Comparison of ENCODE assay signal across 26 mouse cellular contexts in the genomic region with DNA sequence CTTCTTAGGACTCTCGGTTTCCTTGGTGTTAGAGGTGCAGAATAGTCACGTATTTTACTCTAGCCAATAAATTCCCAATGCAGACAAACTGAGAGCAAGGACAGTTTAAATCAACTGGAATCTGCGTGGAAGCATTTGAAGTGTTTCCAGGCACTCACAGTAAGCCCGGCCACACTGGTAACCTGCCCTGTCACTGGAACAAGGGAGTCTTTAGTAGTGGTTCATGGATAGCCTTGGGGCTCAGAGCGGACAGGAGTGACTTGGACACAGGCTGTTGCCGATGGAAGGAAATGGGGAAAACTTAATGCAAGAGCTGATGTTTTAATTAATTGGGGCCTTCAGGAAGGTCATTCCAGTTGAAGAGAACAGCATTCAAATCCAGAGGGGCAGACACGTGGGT.
DNase-seq lines count a peak whose midpoint lies in the region; ATAC-seq and TF ChIP-seq lines count a peak whose summit lies in the region.
"Had no signal": no experiment of that assay in that cellular context is flagged by ENCODE, and none has a peak within 500 bp of the region (broad histone marks: within the 10 kb centered on the region; RNA-seq: fewer than 3 reads in every experiment).

No protein-coding gene starts in this region.

- no peak overlapping the region for H3K27ac ChIP-seq in forebrain, embryonic 10.5 days
- H3K27ac ChIP-seq in forebrain, postnatal 0 days (ENCODE audit: low read depth, low read length): no peak overlapping the region
- no peak overlapping the region for H3K27ac ChIP-seq in intestine, embryonic 14.5 days (ENCODE audit: low read depth)
- no peak overlapping the region for H3K27ac ChIP-seq in intestine, postnatal 0 days (ENCODE audit: low read depth, low read length)
- peak overlapping the region; percentile 56; the same call in 1 of the 2 replicates for H3K27ac ChIP-seq in kidney, embryonic 15.5 days
- H3K27ac ChIP-seq in kidney, adult 2 months (ENCODE audit: insufficient read depth, low read depth, low read length): no peak overlapping the region
- H3K27ac ChIP-seq in kidney, postnatal 0 days: no peak overlapping the region
- H3K27ac ChIP-seq: embryonic facial prominence, embryonic 10.5 days; embryonic facial prominence, embryonic 12.5 days; forebrain, embryonic 13.5 days; forebrain, embryonic 15.5 days had no signal

- TF ChIP-seq POLR2A in kidney, adult 2 months (IDR thresholded peaks at IDR 0.05; ENCODE audit: low read depth, low read length): no peak

- DNase-seq in forebrain, embryonic 10.5 days (ENCODE audit: extremely low spot score, low spot score): peak; percentile 2
- no peak for DNase-seq in forebrain, postnatal 0 days
- DNase-seq in intestine, embryonic 14.5 days (ENCODE audit: low spot score): peak; percentile 35
- no peak for DNase-seq in kidney, adult 2 months
- DNase-seq in kidney, postnatal 0 days (ENCODE audit: low spot score): peak; percentile 68
- no peak for DNase-seq in kidney, adult 11 months
- DNase-seq: adrenal gland, adult 8-10 months; adrenal gland, postnatal 14 days; adrenal gland, postnatal 36 days; B cell, adult 2 months; cerebellum, adult 11-12 months; cerebellum, adult 2 months; cerebellum, adult 9-10 months; cerebellum, postnatal 10 days; cerebellum, postnatal 25 days had no signal

- no peaks in the 10 kb centered on the region for H3K27me3 ChIP-seq in forebrain, embryonic 10.5 days (ENCODE audit: poor library complexity, severe bottlenecking)
- H3K27me3 ChIP-seq in forebrain, postnatal 0 days (ENCODE audit: insufficient read depth, low read length): no peaks in the 10 kb centered on the region
- H3K27me3 ChIP-seq in intestine, embryonic 14.5 days (replicated peaks; ENCODE audit: control insufficient read depth, insufficient read depth, low read length): no peaks in the 10 kb centered on the region
- H3K27me3 ChIP-seq in intestine, postnatal 0 days (replicated peaks; ENCODE audit: control insufficient read depth, insufficient read depth, low read length): no peaks in the 10 kb centered on the region
- peaks cover 26% of the 10 kb centered on the region for H3K27me3 ChIP-seq in kidney, embryonic 15.5 days
- H3K27me3 ChIP-seq in kidney, adult 2 months (replicated peaks; ENCODE audit: control insufficient read depth, insufficient read depth, low read length): no peaks in the 10 kb centered on the region
- H3K27me3 ChIP-seq in kidney, postnatal 0 days (ENCODE audit: insufficient read depth, low read length): 0 out of 2 replicates have a peak, but pooled peaks cover 3% of the 10 kb centered on the region
- H3K27me3 ChIP-seq: embryonic facial prominence, embryonic 12.5 days; forebrain, embryonic 13.5 days; forebrain, embryonic 15.5 days; Patski had no signal

- no peak overlapping the region for H3K4me2 ChIP-seq in forebrain, postnatal 0 days (ENCODE audit: low read depth)
- no peak overlapping the region for H3K4me2 ChIP-seq in intestine, embryonic 14.5 days (ENCODE audit: low read length)
- no peak overlapping the region for H3K4me2 ChIP-seq in intestine, postnatal 0 days (replicated peaks; ENCODE audit: low read depth)
- no peak overlapping the region for H3K4me2 ChIP-seq in kidney, embryonic 15.5 days
- H3K4me2 ChIP-seq in kidney, postnatal 0 days (ENCODE audit: low read length): no peak overlapping the region
- H3K4me2 ChIP-seq: embryonic facial prominence, embryonic 12.5 days; forebrain, embryonic 13.5 days; forebrain, embryonic 15.5 days had no signal

- no peak for TF ChIP-seq CTCF in forebrain, postnatal 0 days (IDR thresholded peaks at IDR 0.05; ENCODE audit: low read depth)
- TF ChIP-seq CTCF in intestine, postnatal 0 days (IDR thresholded peaks at IDR 0.05; ENCODE audit: low read depth): no peak
- no peak for TF ChIP-seq CTCF in kidney, adult 2 months (conservative IDR thresholded peaks at IDR 0.05; ENCODE audit: insufficient read depth, insufficient read length, low read depth, low read length)
- no peak for TF ChIP-seq CTCF in kidney, postnatal 0 days (IDR thresholded peaks at IDR 0.05; ENCODE audit: low read depth)

- no peaks in the 10 kb centered on the region for H3K4me1 ChIP-seq in forebrain, embryonic 10.5 days
- no peaks in the 10 kb centered on the region for H3K4me1 ChIP-seq in forebrain, postnatal 0 days (ENCODE audit: insufficient read depth)
- H3K4me1 ChIP-seq in intestine, embryonic 14.5 days (replicated peaks; ENCODE audit: control insufficient read depth, insufficient read depth, low read length): peaks cover 11% of the 10 kb centered on the region; the same call in 1 of the 2 replicates
- H3K4me1 ChIP-seq in intestine, postnatal 0 days (replicated peaks; ENCODE audit: control insufficient read depth, insufficient read depth, low read length): no peaks in the 10 kb centered on the region
- H3K4me1 ChIP-seq in kidney, embryonic 15.5 days: peaks cover 47% of the 10 kb centered on the region
- no peaks in the 10 kb centered on the region for H3K4me1 ChIP-seq in kidney, adult 2 months (ENCODE audit: control insufficient read depth, insufficient read depth, low read length)
- H3K4me1 ChIP-seq in kidney, postnatal 0 days (replicated peaks; ENCODE audit: insufficient read depth, low read length): peaks cover 20% of the 10 kb centered on the region
- H3K4me1 ChIP-seq: forebrain, embryonic 13.5 days; forebrain, embryonic 15.5 days had no signal

- H3K9ac ChIP-seq in forebrain, postnatal 0 days: no peak overlapping the region
- H3K9ac ChIP-seq in intestine, embryonic 14.5 days (ENCODE audit: low read length): no peak overlapping the region
- no peak overlapping the region for H3K9ac ChIP-seq in intestine, postnatal 0 days (ENCODE audit: low read depth, low read length)
- no peak overlapping the region for H3K9ac ChIP-seq in kidney, embryonic 15.5 days
- H3K9ac ChIP-seq in kidney, postnatal 0 days (ENCODE audit: low read depth, low read length): no peak overlapping the region
- H3K9ac ChIP-seq: embryonic facial prominence, embryonic 12.5 days; forebrain, embryonic 13.5 days; forebrain, embryonic 15.5 days had no signal

- 83% methylated on average over 7 of the region's 7 CpGs for WGBS in forebrain, embryonic 10.5 days
- 69% methylated on average over 7 of the region's 7 CpGs for WGBS in forebrain, postnatal 0 days
- 65% methylated on average over 7 of the region's 7 CpGs for WGBS in intestine, embryonic 14.5 days
- WGBS in intestine, postnatal 0 days: 78% methylated on average over 7 of the region's 7 CpGs
- WGBS in kidney, embryonic 15.5 days: 18% methylated on average over 7 of the region's 7 CpGs
- WGBS in kidney, adult 2 months: 43% methylated on average over 7 of the region's 7 CpGs
- WGBS in kidney, postnatal 0 days: 22% methylated on average over 7 of the region's 7 CpGs

- no peak for ATAC-seq in forebrain, postnatal 0 days
- no peak for ATAC-seq in intestine, embryonic 14.5 days (replicated peaks; ENCODE audit: low FRiP score, low TSS enrichment, low read depth)
- ATAC-seq in intestine, postnatal 0 days: no peak
- ATAC-seq in kidney, embryonic 15.5 days (replicated peaks; ENCODE audit: low FRiP score): peak; percentile 71
- no peak for ATAC-seq in kidney, postnatal 0 days (replicated peaks; ENCODE audit: low FRiP score, low read depth)
- ATAC-seq: activated CD4-positive, CD25-positive, alpha-beta regulatory T cell, adult 4 months; CD4-positive, CD25-positive, alpha-beta regulatory T cell, adult 4 months; forebrain, embryonic 13.5 days; forebrain, embryonic 15.5 days; Patski had no signal

- no peaks in the 10 kb centered on the region for H3K9me3 ChIP-seq in forebrain, embryonic 10.5 days
- H3K9me3 ChIP-seq in forebrain, postnatal 0 days (ENCODE audit: low read length): no peaks in the 10 kb centered on the region
- H3K9me3 ChIP-seq in intestine, embryonic 14.5 days (ENCODE audit: control insufficient read depth, low read length): no peaks in the 10 kb centered on the region
- no peaks in the 10 kb centered on the region for H3K9me3 ChIP-seq in intestine, postnatal 0 days (ENCODE audit: control insufficient read depth)
- H3K9me3 ChIP-seq in kidney, embryonic 15.5 days (replicated peaks): no peaks in the 10 kb centered on the region
- no peaks in the 10 kb centered on the region for H3K9me3 ChIP-seq in kidney, postnatal 0 days (replicated peaks; ENCODE audit: low read length)
- H3K9me3 ChIP-seq: embryonic facial prominence, embryonic 10.5 days; embryonic facial prominence, embryonic 12.5 days; forebrain, embryonic 13.5 days; forebrain, embryonic 15.5 days had no signal

- no peaks in the 10 kb centered on the region for H3K36me3 ChIP-seq in forebrain, embryonic 10.5 days (replicated peaks)
- no peaks in the 10 kb centered on the region for H3K36me3 ChIP-seq in forebrain, postnatal 0 days (ENCODE audit: insufficient read depth)
- H3K36me3 ChIP-seq in intestine, embryonic 14.5 days (ENCODE audit: control insufficient read depth, insufficient read depth, low read length): no peaks in the 10 kb centered on the region
- H3K36me3 ChIP-seq in intestine, postnatal 0 days (ENCODE audit: control insufficient read depth, insufficient read depth): no peaks in the 10 kb centered on the region
- no peaks in the 10 kb centered on the region for H3K36me3 ChIP-seq in kidney, embryonic 15.5 days
- H3K36me3 ChIP-seq in kidney, adult 2 months (ENCODE audit: control insufficient read depth, insufficient read depth, low read length): no peaks in the 10 kb centered on the region
- no peaks in the 10 kb centered on the region for H3K36me3 ChIP-seq in kidney, postnatal 0 days (ENCODE audit: insufficient read depth, low read length)
- H3K36me3 ChIP-seq: embryonic facial prominence, embryonic 10.5 days; embryonic facial prominence, embryonic 12.5 days; forebrain, embryonic 15.5 days; G1E had no signal

- no peak overlapping the region for H3K4me3 ChIP-seq in forebrain, embryonic 10.5 days
- H3K4me3 ChIP-seq in forebrain, postnatal 0 days (ENCODE audit: low read depth, low read length): no peak overlapping the region
- H3K4me3 ChIP-seq in intestine, embryonic 14.5 days (ENCODE audit: low read depth, low read length): no peak overlapping the region
- no peak overlapping the region for H3K4me3 ChIP-seq in intestine, postnatal 0 days (ENCODE audit: low read depth, low read length)
- no peak overlapping the region for H3K4me3 ChIP-seq in kidney, embryonic 15.5 days (replicated peaks)
- no peak overlapping the region for H3K4me3 ChIP-seq in kidney, adult 2 months (ENCODE audit: insufficient read depth, low read depth, low read length)
- H3K4me3 ChIP-seq in kidney, postnatal 0 days (replicated peaks; ENCODE audit: low read depth, low read length): no peak overlapping the region
- H3K4me3 ChIP-seq: embryonic facial prominence, embryonic 10.5 days; embryonic facial prominence, embryonic 12.5 days; erythroblast, embryonic 14.5 days; forebrain, embryonic 13.5 days; forebrain, embryonic 15.5 days had no signal

Comparison
In these comparisons a context has a peak if more than half of its experiments do, and no peak if none do; other contexts are left out.
1. DNase-seq: peak in forebrain, embryonic 10.5 days (single experiment), intestine, embryonic 14.5 days (single experiment) and kidney, postnatal 0 days (single experiment); none in forebrain, postnatal 0 days (single experiment), kidney, adult 2 months (single experiment) and kidney, adult 11 months (single experiment).